Mouse (Mus musculus) spleen, adult 2 months (tissue): ENCODE data around the gene Zbtb11.

ENCODE experiments used
- CTCF ChIP-seq: fragments of 200-500 bp; IDR thresholded peaks from 2 replicates; pipeline ENCODE4 v1.5.1; 2011; ENCODE audit warnings: mild to moderate bottlenecking, inconsistent platforms; ENCODE audit not compliant: insufficient read depth, insufficient read length, insufficient replicate concordance; ENCODE audit errors: extremely low read depth
- POLR2A ChIP-seq: fragments of 200-500 bp; IDR thresholded peaks from 2 replicates; pipeline ENCODE4 v1.6.1; 2011; ENCODE audit warnings: low read depth, low read length, inconsistent platforms

- TF ChIP-seq POLR2A (peak; percentile 20; the same call in 1 of the 2 replicates), CTCF (no peak)
Measured at GRCm38 (mm10) chr16:55948963-55949362, 24.7 kb upstream of the Zbtb11 start.
